Mouse (Mus musculus) lung, postnatal 36 days (tissue): Measurements from ENCODE around the gene Snhg11.
A peak's percentile ranks its signal among the peaks of the same experiment; 100 is the strongest.

Source experiments
- DNase-seq: peaks from one replicate; pipeline ENCODE4 v3.0.0; 2022; ENCODE audit warnings: mixed read lengths

The Snhg11 gene

GRCm38 (mm10) chr2:158370173-158370550 is 5.3 kb upstream of the Snhg11 start:
- DNase-seq, result peak; percentile 56

DNA sequence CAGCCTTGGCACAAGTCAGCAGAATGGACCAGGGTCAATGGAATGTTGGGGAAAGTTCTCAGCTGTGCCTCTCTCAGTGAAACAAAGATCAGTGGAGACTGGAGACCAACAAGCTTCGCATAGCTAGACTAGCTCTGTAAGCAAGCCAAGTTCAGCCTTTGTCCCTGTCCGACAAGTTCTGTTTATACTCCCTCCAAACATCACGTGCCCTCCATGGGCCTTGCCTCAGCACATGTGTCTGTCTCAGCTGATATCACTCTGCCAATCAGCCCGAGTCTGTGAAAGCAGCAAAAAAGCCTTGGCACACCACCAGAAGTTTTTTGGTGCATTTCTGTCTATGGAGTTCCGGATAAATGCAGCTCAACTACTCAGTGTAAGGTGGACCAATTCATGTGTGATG is 2.4 kb upstream of the Snhg11 start:
- DNase-seq, result peak; percentile 67

- peak; percentile 73 for DNase-seq
Observed at GRCm38 (mm10) chr2:158373516-158373915, 1.9 kb upstream of the Snhg11 start.

- no peak for DNase-seq
Observed at GRCm38 (mm10) chr2:158376123-158376687, 767 bp downstream of the Snhg11 start.

- DNase-seq, result no peak
Observed at GRCm38 (mm10) chr2:158376798-158377197, 1.4 kb downstream of the Snhg11 start.

GRCm38 (mm10) chr2:158377811-158378210 is 2.4 kb downstream of the Snhg11 start:
- no peak for DNase-seq

DNA sequence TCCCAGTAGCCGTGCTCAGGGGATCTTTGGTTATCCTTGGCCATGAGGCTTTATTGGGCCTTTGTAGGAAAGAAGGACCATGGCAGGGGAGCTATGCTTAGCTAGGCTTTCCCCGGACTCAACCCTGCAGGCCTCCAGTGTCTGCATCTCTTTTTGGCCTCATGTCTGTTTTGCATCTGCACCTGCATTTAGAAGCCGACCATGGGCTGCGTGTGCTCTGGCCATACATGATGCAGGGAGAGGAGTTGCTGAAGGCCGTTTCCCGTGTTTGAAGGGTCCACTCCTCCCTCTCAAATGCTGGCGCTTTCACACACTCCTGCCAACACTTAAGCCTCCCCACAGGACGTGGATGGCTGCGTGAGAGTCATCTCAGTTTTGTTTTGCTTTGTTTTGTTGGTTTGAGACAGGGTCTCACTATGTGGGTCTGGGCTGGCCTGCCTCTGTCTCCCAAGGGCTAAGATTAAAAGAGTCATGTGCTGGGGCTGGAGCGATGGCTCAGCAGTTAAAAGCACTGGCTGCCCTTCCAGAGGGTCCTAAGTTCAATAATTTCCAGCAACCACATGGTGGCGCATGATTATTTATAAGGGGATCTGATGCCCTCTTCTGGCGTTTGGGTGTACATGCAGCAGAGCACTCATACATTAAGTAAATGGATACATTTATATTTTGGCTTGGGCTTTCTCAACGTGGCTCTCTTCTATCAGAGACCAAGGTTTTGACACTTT is 4.1 kb downstream of the Snhg11 start:
- peak; percentile 85 for DNase-seq

DNA sequence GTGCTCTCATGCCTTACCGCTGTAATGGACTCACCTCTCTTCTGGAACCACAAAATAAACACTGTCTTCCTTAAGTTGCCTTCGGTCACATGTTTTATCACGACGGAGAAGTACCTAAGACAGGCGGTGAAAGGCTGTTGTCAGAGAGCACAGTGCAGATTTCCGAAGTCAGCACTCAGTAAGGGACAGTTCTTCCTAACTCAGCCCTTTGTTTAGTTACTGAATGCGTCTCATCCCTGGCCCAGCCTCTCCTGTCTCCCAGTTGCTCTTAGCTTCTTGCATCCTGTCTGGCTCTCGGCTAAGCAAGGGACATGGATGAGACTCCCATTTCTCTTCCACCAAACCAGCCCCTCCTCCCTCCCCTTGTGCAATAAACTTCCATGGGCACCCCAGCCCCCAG is 10.6 kb downstream of the Snhg11 start:
- no peak for DNase-seq

- no peak for DNase-seq
Observed at GRCm38 (mm10) chr2:158389421-158389820, 14.0 kb downstream of the Snhg11 start.

- DNase-seq, result no peak
Observed at GRCm38 (mm10) chr2:158396369-158396768, 20.9 kb downstream of the Snhg11 start.

- peak; percentile 49 for DNase-seq
Observed at GRCm38 (mm10) chr2:158397140-158397539, 21.7 kb downstream of the Snhg11 start.

DNA sequence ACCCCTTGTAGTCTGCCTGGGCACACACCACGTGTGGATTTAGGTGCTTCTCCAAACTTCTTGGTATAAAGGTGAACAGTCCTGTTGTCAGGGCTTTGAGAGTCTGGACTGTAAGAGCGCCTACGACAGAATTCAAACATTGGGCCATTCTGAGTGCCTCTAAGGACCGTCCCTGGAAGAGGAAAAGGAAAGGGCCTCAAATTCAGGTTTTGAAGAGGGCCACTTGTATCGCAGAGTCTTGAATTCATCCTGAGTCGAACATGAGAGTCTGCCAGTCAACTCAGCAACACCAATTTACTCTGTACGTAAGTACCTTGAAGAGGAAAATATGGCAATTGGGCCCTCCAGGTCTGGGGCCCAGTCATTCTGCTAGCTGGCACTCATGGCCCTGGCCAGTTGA is 27.5 kb downstream of the Snhg11 start:
- peak; percentile 83 for DNase-seq

- no peak for DNase-seq
Observed at GRCm38 (mm10) chr2:158408997-158409594, 33.7 kb downstream of the Snhg11 start.

DNA sequence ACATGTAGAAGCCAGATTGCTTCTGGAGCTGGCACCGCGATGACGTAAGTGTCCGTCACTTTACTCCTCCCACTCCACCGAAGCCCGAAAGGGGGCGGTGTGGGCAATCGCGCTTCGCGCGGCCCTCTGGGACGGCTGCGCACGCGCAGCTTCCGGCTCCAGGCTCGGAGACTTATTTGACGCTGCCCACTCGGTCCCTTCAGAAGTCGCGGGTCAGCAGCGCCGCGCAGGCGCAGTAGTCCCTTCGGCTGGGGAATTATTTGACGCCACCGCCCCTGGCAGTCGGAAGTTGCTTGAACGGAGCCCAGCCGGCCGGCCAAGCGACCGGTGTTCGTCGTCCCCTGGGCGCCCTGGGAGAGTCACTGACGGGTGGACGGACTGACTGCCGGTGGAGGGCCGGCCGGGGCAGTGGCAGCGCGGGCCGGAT is 34.2 kb downstream of the Snhg11 start, which contains the start of gene Ralgapb:
Ralgapb (plus strand) TSS at position 254 of the 427 bp plus-strand sequence.
- peak; percentile 99 for DNase-seq

GRCm38 (mm10) chr2:158410022-158411014 is 34.9 kb downstream of the Snhg11 start:
- DNase-seq, result peak; percentile 12

DNA sequence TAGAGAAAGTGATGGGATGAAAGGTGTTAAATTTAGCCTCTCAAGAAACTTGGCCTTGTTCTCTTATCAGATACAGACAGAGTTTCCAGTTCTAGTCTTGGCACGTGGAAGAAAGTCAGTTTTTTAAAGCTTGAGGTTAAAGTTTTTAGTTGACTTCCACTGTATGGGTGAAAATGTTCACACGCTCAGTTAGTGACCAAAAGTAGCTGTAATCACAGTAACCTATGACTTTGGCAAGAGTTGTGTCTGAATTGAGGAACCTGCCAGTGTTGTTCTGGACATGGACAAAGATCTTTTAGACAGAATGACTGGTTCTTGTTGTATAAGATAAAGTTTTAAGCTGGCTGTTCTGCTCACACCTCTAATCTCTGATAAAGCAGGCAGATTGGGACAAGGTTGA is 37.8 kb downstream of the Snhg11 start:
- no peak for DNase-seq

- no peak for DNase-seq
Observed at GRCm38 (mm10) chr2:158415826-158416225, 40.4 kb downstream of the Snhg11 start.

DNA sequence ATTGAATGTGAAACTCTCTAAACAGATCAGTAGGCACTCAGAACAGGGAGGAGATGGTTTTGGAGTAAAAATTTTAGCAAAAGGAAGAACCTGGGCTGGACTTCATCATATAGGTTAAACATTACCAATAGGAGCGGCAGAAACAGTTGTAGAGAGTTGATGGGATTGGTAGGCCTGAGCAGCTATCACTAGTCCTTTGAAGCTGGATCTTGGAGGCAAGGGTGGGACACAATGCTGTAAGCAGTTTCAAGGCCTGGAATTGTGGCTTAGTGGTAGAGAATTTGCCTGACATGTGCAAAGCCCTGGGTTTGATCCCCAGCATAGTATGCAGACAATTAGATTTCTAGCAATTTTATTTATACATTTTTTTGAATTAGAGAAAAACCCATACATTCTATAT is 43.2 kb downstream of the Snhg11 start:
- DNase-seq, result no peak
